9 mouse cellular contexts compared by ENCODE assay signal in the genomic region with DNA sequence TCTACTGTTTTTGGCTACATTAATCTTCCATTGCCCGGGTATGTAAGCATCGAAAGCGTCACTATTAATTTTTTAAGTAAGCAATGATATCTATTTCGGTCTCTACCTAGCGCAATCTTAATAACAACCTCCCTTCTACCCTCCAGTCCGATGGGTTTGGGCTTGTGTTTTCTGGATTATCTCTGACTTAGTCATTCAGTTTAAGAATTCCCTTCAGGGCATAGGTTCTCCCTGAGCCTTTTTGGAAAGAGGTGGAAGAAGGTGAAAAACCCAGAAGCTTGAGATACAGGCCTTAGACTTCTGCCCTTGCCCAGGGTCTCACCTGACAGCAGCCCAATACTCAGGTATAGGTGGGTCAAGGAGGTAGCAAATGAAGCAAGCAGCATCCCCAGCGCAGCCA. TPM values are rescaled to one million over a fixed set of nuclear protein-coding genes. Genes with fewer than 3 reads are reported as not detected.
DNase-seq lines count a peak whose midpoint lies in the region; ATAC-seq and TF ChIP-seq lines count a peak whose summit lies in the region.
"Had no signal": no experiment of that assay in that cellular context is flagged by ENCODE, and none has a peak within 500 bp of the region (broad histone marks: within the 10 kb centered on the region; RNA-seq: fewer than 3 reads in every experiment).

No protein-coding gene starts in this region.

- no peak for TF ChIP-seq POLR2A in cortical plate, adult 2 months (IDR thresholded peaks at IDR 0.05; ENCODE audit: extremely low read depth, insufficient read depth, low read length)

- peak overlapping the region; percentile 70 for H3K9ac ChIP-seq in kidney, embryonic 16.5 days (replicated peaks; ENCODE audit: low read length)
- peak overlapping the region; percentile 57 for H3K9ac ChIP-seq in hindbrain, embryonic 15.5 days
- H3K9ac ChIP-seq in midbrain, embryonic 15.5 days, result peak overlapping the region; percentile 78

- TF ChIP-seq CTCF in cortical plate, adult 2 months (IDR thresholded peaks at IDR 0.05; ENCODE audit: extremely low read depth, insufficient read depth, low read length), result no peak

- peaks cover 24% of the 10 kb centered on the region for H3K4me1 ChIP-seq in kidney, embryonic 16.5 days (ENCODE audit: insufficient read depth, low read length)
- H3K4me1 ChIP-seq in cortical plate, adult 2 months (ENCODE audit: control insufficient read depth, insufficient read depth, low read length), result no peaks in the 10 kb centered on the region
- H3K4me1 ChIP-seq in hindbrain, embryonic 15.5 days (replicated peaks), result peaks cover 39% of the 10 kb centered on the region
- H3K4me1 ChIP-seq in midbrain, embryonic 15.5 days, result peaks cover 37% of the 10 kb centered on the region

- H3K4me2 ChIP-seq in kidney, embryonic 16.5 days (replicated peaks; ENCODE audit: low read depth, low read length), result peak overlapping the region; percentile 72
- H3K4me2 ChIP-seq in hindbrain, embryonic 15.5 days, result peak overlapping the region; percentile 87
- H3K4me2 ChIP-seq in midbrain, embryonic 15.5 days, result peak overlapping the region; percentile 88

- H3K27me3 ChIP-seq in kidney, embryonic 16.5 days (ENCODE audit: insufficient read depth, low read length), result peaks cover 25% of the 10 kb centered on the region
- peaks cover 23% of the 10 kb centered on the region for H3K27me3 ChIP-seq in hindbrain, embryonic 15.5 days
- peaks cover 24% of the 10 kb centered on the region for H3K27me3 ChIP-seq in midbrain, embryonic 15.5 days (replicated peaks)

- no peak for DNase-seq in kidney, postnatal 36 days
- no peak for DNase-seq in layer of hippocampus, postnatal 36 days
- DNase-seq in spleen, adult 12 weeks (ENCODE audit: low spot score), result no peak
- no peak for DNase-seq in cerebellum, adult 9-11 months
- DNase-seq: right cerebral cortex, postnatal 4 days had no signal

- 63% methylated on average over 7 of the region's 7 CpGs for WGBS in kidney, embryonic 16.5 days
- WGBS in hindbrain, embryonic 15.5 days, result 52% methylated on average over 7 of the region's 7 CpGs
- 52% methylated on average over 7 of the region's 7 CpGs for WGBS in midbrain, embryonic 15.5 days

- no peak overlapping the region for H3K27ac ChIP-seq in kidney, embryonic 16.5 days (ENCODE audit: low read length)
- peak overlapping the region; percentile 5; the same call in 1 of the 2 replicates for H3K27ac ChIP-seq in cortical plate, adult 2 months (ENCODE audit: insufficient read depth, low read length)
- H3K27ac ChIP-seq in hindbrain, embryonic 15.5 days (replicated peaks), result peak overlapping the region; percentile 86
- peak overlapping the region; percentile 89 for H3K27ac ChIP-seq in midbrain, embryonic 15.5 days

- H3K36me3 ChIP-seq in kidney, embryonic 16.5 days (ENCODE audit: insufficient read depth, low read length), result no peaks in the 10 kb centered on the region
- H3K36me3 ChIP-seq in hindbrain, embryonic 15.5 days, result peaks cover 6% of the 10 kb centered on the region; the same call in 1 of the 2 replicates
- H3K36me3 ChIP-seq in midbrain, embryonic 15.5 days (replicated peaks), result 0 out of 2 replicates have a peak, but pooled peaks cover 6% of the 10 kb centered on the region

- H3K9me3 ChIP-seq in kidney, embryonic 16.5 days (ENCODE audit: low read length), result no peaks in the 10 kb centered on the region
- H3K9me3 ChIP-seq in hindbrain, embryonic 15.5 days, result no peaks in the 10 kb centered on the region
- H3K9me3 ChIP-seq in midbrain, embryonic 15.5 days, result no peaks in the 10 kb centered on the region

- ATAC-seq in kidney, embryonic 16.5 days (ENCODE audit: low FRiP score, low TSS enrichment), result no peak
- no peak for ATAC-seq in hindbrain, embryonic 15.5 days (ENCODE audit: low FRiP score, low read depth)
- no peak for ATAC-seq in midbrain, embryonic 15.5 days (replicated peaks)

- peak overlapping the region; percentile 53 for H3K4me3 ChIP-seq in kidney, embryonic 16.5 days (ENCODE audit: low read length)
- peak overlapping the region; percentile 52 for H3K4me3 ChIP-seq in cortical plate, adult 2 months (ENCODE audit: insufficient read depth, low read length)
- H3K4me3 ChIP-seq in hindbrain, embryonic 15.5 days, result peak overlapping the region; percentile 60
- peak overlapping the region; percentile 58 for H3K4me3 ChIP-seq in midbrain, embryonic 15.5 days

RNA-seq across cellular contexts. Expression of a gene that starts 1.0 kb away (rescaled TPM):
- 18.6 and 19.3 TPM in 2 replicates for polyA plus RNA-seq in kidney, embryonic 16.5 days (2015; fragmentation: Nextera tagmentation; extraction: Ambion mirVana)
- polyA plus RNA-seq in cortical plate, adult 2 months (2012; rRNA removed), result 6.2 and 6.3 TPM in 2 replicates
- polyA plus RNA-seq in hindbrain, embryonic 15.5 days (2015; fragmentation: Nextera tagmentation; extraction: Ambion mirVana), result 14.3 and 16.5 TPM in 2 replicates
- polyA plus RNA-seq in midbrain, embryonic 15.5 days (2015; fragmentation: Nextera tagmentation; extraction: Ambion mirVana), result 14.2 and 15.0 TPM in 2 replicates
- 1 to 10 TPM; 6.9 to 9.4 TPM for total RNA-seq in layer of hippocampus, postnatal 36 days (2021)

RNA-seq across cellular contexts. Expression of a gene that starts 7.3 kb away (rescaled TPM):
- polyA plus RNA-seq in kidney, embryonic 16.5 days (2015; fragmentation: Nextera tagmentation; extraction: Ambion mirVana), result 5.2 and 5.5 TPM in 2 replicates
- 57.4 and 62.1 TPM in 2 replicates for polyA plus RNA-seq in cortical plate, adult 2 months (2012; rRNA removed)
- 7.6 and 8.1 TPM in 2 replicates for polyA plus RNA-seq in hindbrain, embryonic 15.5 days (2015; fragmentation: Nextera tagmentation; extraction: Ambion mirVana)
- 6.4 and 8.6 TPM in 2 replicates for polyA plus RNA-seq in midbrain, embryonic 15.5 days (2015; fragmentation: Nextera tagmentation; extraction: Ambion mirVana)
- total RNA-seq in layer of hippocampus, postnatal 36 days (2021), result 10 to 100 TPM; 30.5 to 34.6 TPM

RNA-seq across cellular contexts. Expression of a gene that starts 9.7 kb away (rescaled TPM):
- polyA plus RNA-seq in kidney, embryonic 16.5 days (2015; fragmentation: Nextera tagmentation; extraction: Ambion mirVana), result 27.4 and 31.3 TPM in 2 replicates
- polyA plus RNA-seq in cortical plate, adult 2 months (2012; rRNA removed), result 1.2 and 1.4 TPM in 2 replicates
- polyA plus RNA-seq in hindbrain, embryonic 15.5 days (2015; fragmentation: Nextera tagmentation; extraction: Ambion mirVana), result 5.5 and 5.6 TPM in 2 replicates
- polyA plus RNA-seq in midbrain, embryonic 15.5 days (2015; fragmentation: Nextera tagmentation; extraction: Ambion mirVana), result 5.3 and 5.6 TPM in 2 replicates
- total RNA-seq in layer of hippocampus, postnatal 36 days (2021), result 1 to 10 TPM; 1.1 to 1.3 TPM

RNA-seq across cellular contexts. Expression of a gene that starts 17.8 kb away (rescaled TPM):
- polyA plus RNA-seq in kidney, embryonic 16.5 days (2015; fragmentation: Nextera tagmentation; extraction: Ambion mirVana), result 170 and 173 TPM in 2 replicates
- 65.5 and 68.4 TPM in 2 replicates for polyA plus RNA-seq in cortical plate, adult 2 months (2012; rRNA removed)
- 168 and 175 TPM in 2 replicates for polyA plus RNA-seq in hindbrain, embryonic 15.5 days (2015; fragmentation: Nextera tagmentation; extraction: Ambion mirVana)
- polyA plus RNA-seq in midbrain, embryonic 15.5 days (2015; fragmentation: Nextera tagmentation; extraction: Ambion mirVana), result 173 TPM in 2 replicates
- 10 to 100 TPM; 41.4 to 45.6 TPM for total RNA-seq in layer of hippocampus, postnatal 36 days (2021)

RNA-seq across cellular contexts. Expression of a gene that starts 19.8 kb away (rescaled TPM):
- polyA plus RNA-seq in kidney, embryonic 16.5 days (2015; fragmentation: Nextera tagmentation; extraction: Ambion mirVana), result 10.5 and 11.5 TPM in 2 replicates
- 10.0 and 10.4 TPM in 2 replicates for polyA plus RNA-seq in cortical plate, adult 2 months (2012; rRNA removed)
- polyA plus RNA-seq in hindbrain, embryonic 15.5 days (2015; fragmentation: Nextera tagmentation; extraction: Ambion mirVana), result 13.7 TPM in 2 replicates
- 13.0 and 14.1 TPM in 2 replicates for polyA plus RNA-seq in midbrain, embryonic 15.5 days (2015; fragmentation: Nextera tagmentation; extraction: Ambion mirVana)
- 1 to 10 TPM; 3.9 to 5.1 TPM for total RNA-seq in layer of hippocampus, postnatal 36 days (2021)
